Mouse (Mus musculus): ENCODE data around the gene Zfyve21. TPM values are rescaled to one million over a fixed set of nuclear protein-coding genes. Genes with fewer than 3 reads are reported as not detected.

Gene Zfyve21
- polyA plus RNA-seq, 1 experiment = 23.8 TPM

DNA sequence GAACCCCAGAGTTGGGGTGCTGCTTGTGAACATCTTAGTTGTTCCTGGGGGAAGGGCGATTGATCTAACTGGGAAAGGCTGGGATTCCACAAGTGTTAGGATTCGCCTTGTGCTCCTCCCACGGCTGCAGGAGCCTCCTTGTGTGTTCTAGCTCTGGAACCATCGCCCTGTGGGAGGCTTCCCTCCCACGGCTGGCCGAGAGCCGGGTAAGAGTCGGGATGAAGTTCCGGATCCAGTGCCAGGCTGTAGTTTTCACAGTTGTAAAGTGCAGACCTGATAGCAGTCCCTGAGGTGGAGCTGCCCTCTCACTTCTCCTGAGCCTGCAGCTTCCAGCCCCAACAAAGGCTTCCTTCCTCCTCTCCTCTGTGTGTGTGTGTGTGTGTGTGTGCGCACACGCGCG is 2.6 kb downstream of the Zfyve21 start:
- H3K27me3 ChIP-seq (ENCODE audit: control insufficient read depth, insufficient read depth, low read length) = no peaks in the 10 kb centered on the region
- H3K4me3 ChIP-seq (ENCODE audit: control insufficient read depth, low read depth, low read length) = no peak overlapping the region
- no peak overlapping the region; the same call in 1 of the 2 replicates for H3K27ac ChIP-seq (ENCODE audit: control insufficient read depth, insufficient read depth, low read depth, low read length)
- H3K36me3 ChIP-seq (ENCODE audit: control insufficient read depth, insufficient read depth, low read length) = no peaks in the 10 kb centered on the region
- peaks cover 17% of the 10 kb centered on the region for H3K4me1 ChIP-seq (ENCODE audit: control insufficient read depth, insufficient read depth, low read length)
- TF ChIP-seq POLR2A (IDR thresholded peaks at IDR 0.05; ENCODE audit: control insufficient read depth, low read depth, low read length) (no peak), CTCF (IDR thresholded peaks at IDR 0.05; ENCODE audit: control insufficient read depth, insufficient read depth, insufficient replicate concordance, low read depth, low read length) (no peak)

GRCm38 (mm10) chr12:111816967-111817366 is 3.0 kb downstream of the Zfyve21 start:
- H3K4me3 ChIP-seq (ENCODE audit: control insufficient read depth, low read depth, low read length) = no peak overlapping the region
- no peaks in the 10 kb centered on the region for H3K27me3 ChIP-seq (ENCODE audit: control insufficient read depth, insufficient read depth, low read length)
- TF ChIP-seq CTCF (IDR thresholded peaks at IDR 0.05; ENCODE audit: control insufficient read depth, insufficient read depth, insufficient replicate concordance, low read depth, low read length) = no peak
- TF ChIP-seq POLR2A (IDR thresholded peaks at IDR 0.05; ENCODE audit: control insufficient read depth, low read depth, low read length) = no peak
- no peaks in the 10 kb centered on the region for H3K36me3 ChIP-seq (ENCODE audit: control insufficient read depth, insufficient read depth, low read length)
- peaks cover 17% of the 10 kb centered on the region for H3K4me1 ChIP-seq (ENCODE audit: control insufficient read depth, insufficient read depth, low read length)
- no peak overlapping the region; the same call in 1 of the 2 replicates for H3K27ac ChIP-seq (ENCODE audit: control insufficient read depth, insufficient read depth, low read depth, low read length)

DNA sequence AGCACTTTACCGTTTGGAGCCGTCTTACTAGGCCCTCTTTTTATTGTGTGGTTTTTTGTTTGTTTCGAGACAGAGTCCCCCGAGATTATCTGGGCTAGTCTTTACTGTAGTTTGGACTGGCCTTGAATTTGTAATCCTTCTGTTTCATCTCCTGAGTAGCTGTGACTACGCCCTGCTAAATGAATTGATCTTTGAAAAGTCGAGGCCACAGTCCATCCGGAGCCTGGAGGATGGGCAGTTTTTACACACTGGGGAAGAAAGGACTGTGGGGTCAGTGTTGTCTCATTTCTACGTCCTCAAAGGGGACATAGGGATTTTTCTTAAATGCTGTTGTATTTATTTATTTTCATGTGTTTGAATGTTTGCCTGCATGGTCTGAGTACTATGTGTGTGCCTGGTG is 4.0 kb downstream of the Zfyve21 start:
- no peak for TF ChIP-seq POLR2A (IDR thresholded peaks at IDR 0.05; ENCODE audit: control insufficient read depth, low read depth, low read length)
- no peak for TF ChIP-seq CTCF (IDR thresholded peaks at IDR 0.05; ENCODE audit: control insufficient read depth, insufficient read depth, insufficient replicate concordance, low read depth, low read length)
- Histone ChIP-seq H3K36me3 (ENCODE audit: control insufficient read depth, insufficient read depth, low read length) (no peaks in the 10 kb centered on the region), H3K4me3 (ENCODE audit: control insufficient read depth, low read depth, low read length) (no peak overlapping the region), H3K27ac (ENCODE audit: control insufficient read depth, insufficient read depth, low read depth, low read length) (no peak overlapping the region), H3K27me3 (ENCODE audit: control insufficient read depth, insufficient read depth, low read length) (no peaks in the 10 kb centered on the region), H3K4me1 (ENCODE audit: control insufficient read depth, insufficient read depth, low read length) (peaks cover 17% of the 10 kb centered on the region)

- Histone ChIP-seq H3K36me3 (ENCODE audit: control insufficient read depth, insufficient read depth, low read length) (no peaks in the 10 kb centered on the region), H3K27ac (ENCODE audit: control insufficient read depth, insufficient read depth, low read depth, low read length) (no peak overlapping the region)
- TF ChIP-seq CTCF (IDR thresholded peaks at IDR 0.05; ENCODE audit: control insufficient read depth, insufficient read depth, insufficient replicate concordance, low read depth, low read length) = no peak
- TF ChIP-seq POLR2A (IDR thresholded peaks at IDR 0.05; ENCODE audit: control insufficient read depth, low read depth, low read length) = no peak
Measured at GRCm38 (mm10) chr12:111819936-111820335, 6.0 kb downstream of the Zfyve21 start.

DNA sequence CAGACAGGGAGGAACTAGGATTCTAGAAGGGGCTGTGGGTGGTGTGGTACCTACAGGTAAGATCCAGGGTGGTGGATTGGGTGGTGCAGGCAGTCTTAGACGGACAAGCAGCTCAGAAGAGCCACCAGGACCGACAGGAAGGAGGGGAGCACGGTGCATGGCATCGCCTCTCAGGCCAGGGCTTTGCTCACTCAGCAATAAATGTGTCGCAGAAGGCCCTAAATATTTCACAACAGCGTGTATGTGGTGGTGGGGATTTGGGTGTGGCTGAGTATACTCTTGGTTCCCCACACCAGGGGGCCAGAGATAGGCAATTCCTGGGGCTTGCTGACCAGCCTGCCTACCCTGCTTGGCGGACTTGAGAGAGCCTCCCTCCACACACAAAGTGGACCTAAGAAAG is 6.7 kb downstream of the Zfyve21 start:
- H3K4me3 ChIP-seq (ENCODE audit: control insufficient read depth, low read depth, low read length) = no peak overlapping the region
- H3K4me1 ChIP-seq (ENCODE audit: control insufficient read depth, insufficient read depth, low read length) = peaks cover 4% of the 10 kb centered on the region
- H3K36me3 ChIP-seq (ENCODE audit: control insufficient read depth, insufficient read depth, low read length) = no peaks in the 10 kb centered on the region; the same call in 1 of the 2 replicates
- H3K27ac ChIP-seq (ENCODE audit: control insufficient read depth, insufficient read depth, low read depth, low read length) = no peak overlapping the region
- H3K27me3 ChIP-seq (ENCODE audit: control insufficient read depth, insufficient read depth, low read length) = no peaks in the 10 kb centered on the region
- TF ChIP-seq POLR2A (IDR thresholded peaks at IDR 0.05; ENCODE audit: control insufficient read depth, low read depth, low read length) = no peak

More at GRCm38 (mm10) chr12:111819936-111820335, 6.0 kb downstream of the Zfyve21 start:
- H3K4me1 ChIP-seq (ENCODE audit: control insufficient read depth, insufficient read depth, low read length) = peaks cover 11% of the 10 kb centered on the region
- no peak overlapping the region for H3K4me3 ChIP-seq (ENCODE audit: control insufficient read depth, low read depth, low read length)
- H3K27me3 ChIP-seq (ENCODE audit: control insufficient read depth, insufficient read depth, low read length) = no peaks in the 10 kb centered on the region

GRCm38 (mm10) chr12:111821931-111822330 is 8.0 kb downstream of the Zfyve21 start:
- Histone ChIP-seq H3K36me3 (ENCODE audit: control insufficient read depth, insufficient read depth, low read length) (no peaks in the 10 kb centered on the region; the same call in 1 of the 2 replicates), H3K4me1 (ENCODE audit: control insufficient read depth, insufficient read depth, low read length) (peaks cover 4% of the 10 kb centered on the region), H3K4me3 (ENCODE audit: control insufficient read depth, low read depth, low read length) (no peak overlapping the region), H3K27ac (ENCODE audit: control insufficient read depth, insufficient read depth, low read depth, low read length) (no peak overlapping the region), H3K27me3 (ENCODE audit: control insufficient read depth, insufficient read depth, low read length) (no peaks in the 10 kb centered on the region)
- no peak for TF ChIP-seq POLR2A (IDR thresholded peaks at IDR 0.05; ENCODE audit: control insufficient read depth, low read depth, low read length)
- no peak for TF ChIP-seq CTCF (IDR thresholded peaks at IDR 0.05; ENCODE audit: control insufficient read depth, insufficient read depth, insufficient replicate concordance, low read depth, low read length)

DNA sequence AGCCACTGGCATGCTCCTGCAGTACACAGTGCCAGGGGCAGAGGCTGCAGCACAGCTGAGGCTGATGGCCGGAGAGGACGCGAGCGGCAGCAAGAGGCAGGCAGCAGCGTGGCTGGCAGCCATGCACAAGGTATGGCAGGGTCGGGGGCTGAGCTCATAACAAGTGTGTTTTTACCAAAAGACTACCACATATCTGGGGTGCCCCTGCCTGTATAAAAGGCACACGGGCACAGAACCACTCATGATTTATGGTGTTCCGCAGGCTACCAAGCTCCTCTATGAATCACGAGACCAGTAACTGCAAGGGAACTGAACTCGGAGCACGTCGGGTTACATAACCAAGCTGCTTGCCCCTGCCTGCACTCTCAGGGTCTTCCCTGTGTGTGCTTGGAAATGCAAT is 13.6 kb downstream of the Zfyve21 start:
- Histone ChIP-seq H3K4me3 (ENCODE audit: control insufficient read depth, low read depth, low read length) (no peak overlapping the region), H3K4me1 (ENCODE audit: control insufficient read depth, insufficient read depth, low read length) (no peaks in the 10 kb centered on the region), H3K36me3 (ENCODE audit: control insufficient read depth, insufficient read depth, low read length) (peaks cover 5% of the 10 kb centered on the region), H3K27me3 (ENCODE audit: control insufficient read depth, insufficient read depth, low read length) (no peaks in the 10 kb centered on the region), H3K27ac (ENCODE audit: control insufficient read depth, insufficient read depth, low read depth, low read length) (no peak overlapping the region)
- no peak for TF ChIP-seq CTCF (IDR thresholded peaks at IDR 0.05; ENCODE audit: control insufficient read depth, insufficient read depth, insufficient replicate concordance, low read depth, low read length)
- TF ChIP-seq POLR2A (IDR thresholded peaks at IDR 0.05; ENCODE audit: control insufficient read depth, low read depth, low read length) = no peak

DNA sequence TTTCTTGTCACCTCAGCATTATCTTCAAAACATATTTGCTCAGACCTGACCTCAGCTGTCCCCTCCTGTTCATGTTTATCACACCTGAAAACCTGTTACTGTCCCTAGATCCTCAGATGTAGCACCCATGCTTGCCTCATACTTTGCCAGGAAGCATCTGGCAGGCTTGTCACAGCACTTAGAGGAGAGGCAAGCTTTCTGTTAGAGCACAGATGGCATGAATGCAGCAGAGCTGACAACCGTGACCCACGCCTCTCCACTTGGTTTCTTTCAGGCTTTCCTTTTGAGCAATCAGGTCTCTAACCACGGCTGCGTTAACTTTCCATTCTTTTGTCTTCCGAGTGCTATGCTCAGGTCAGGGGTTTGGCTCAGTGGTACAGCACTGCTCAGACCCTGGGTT is 15.5 kb downstream of the Zfyve21 start:
- Histone ChIP-seq H3K4me3 (ENCODE audit: control insufficient read depth, low read depth, low read length) (no peak overlapping the region), H3K36me3 (ENCODE audit: control insufficient read depth, insufficient read depth, low read length) (peaks cover 5% of the 10 kb centered on the region), H3K4me1 (ENCODE audit: control insufficient read depth, insufficient read depth, low read length) (no peaks in the 10 kb centered on the region), H3K27me3 (ENCODE audit: control insufficient read depth, insufficient read depth, low read length) (no peaks in the 10 kb centered on the region), H3K27ac (ENCODE audit: control insufficient read depth, insufficient read depth, low read depth, low read length) (no peak overlapping the region)
- TF ChIP-seq CTCF (IDR thresholded peaks at IDR 0.05; ENCODE audit: control insufficient read depth, insufficient read depth, insufficient replicate concordance, low read depth, low read length) (no peak), POLR2A (IDR thresholded peaks at IDR 0.05; ENCODE audit: control insufficient read depth, low read depth, low read length) (no peak)
